Mouse (Mus musculus): ENCODE data around the gene Alg2.

- TF ChIP-seq CTCF (IDR thresholded peaks at IDR 0.05; ENCODE audit: low read depth, low read length): no peak
- TF ChIP-seq POLR2A (IDR thresholded peaks at IDR 0.05; ENCODE audit: extremely low read depth, insufficient read depth, low read length): no peak
Observed at GRCm38 (mm10) chr4:47518551-47519181, 44.5 kb upstream of the Alg2 start.

All from liver, adult 2 months (tissue).